Mouse (Mus musculus) liver, postnatal 0 days (tissue): Measurements from ENCODE around the gene Jup.

ENCODE experiments used
- CTCF ChIP-seq: sonication (generic); IDR thresholded peaks from 2 replicates; pipeline ENCODE4 v1.5.1; 2016; ENCODE audit warnings: antibody characterized with exemption, low read depth
- EP300 ChIP-seq: IDR thresholded peaks from 2 replicates; pipeline ENCODE4 v1.6.1; 2016; ENCODE audit warnings: antibody characterized with exemption, low read depth, mild to moderate bottlenecking

- TF ChIP-seq CTCF = no peak
- TF ChIP-seq EP300 = no peak
Measured at GRCm38 (mm10) chr11:100406995-100407705, 9.6 kb upstream of the Jup start.
